Mouse (Mus musculus) lung, postnatal 0 days (tissue): ENCODE measurements around the gene Nbea.

ENCODE experiments used
- CTCF ChIP-seq: IDR thresholded peaks from 2 replicates; pipeline ENCODE4 v1.5.1; 2016; ENCODE audit warnings: antibody characterized with exemption, mild to moderate bottlenecking
- EP300 ChIP-seq: IDR thresholded peaks from 2 replicates; pipeline ENCODE4 v1.6.1; 2016; ENCODE audit warnings: antibody characterized with exemption, mild to moderate bottlenecking, control low read depth

GRCm38 (mm10) chr3:55685627-55686026 lies 497.9 kb downstream of the Nbea start:
- no peak for TF ChIP-seq EP300
- TF ChIP-seq CTCF = no peak
